Mouse (Mus musculus) cerebellum, adult 9-11 months (tissue): Measurements from ENCODE around the gene B4galt4.
"Not testable (repeated sequence)": the region's sequence is repeated elsewhere in the genome, so short reads cannot be mapped to it uniquely, and the experiment has no call there.

Source experiments
- DNase-seq: peaks from one replicate; pipeline ENCODE4 v3.0.0; 2022

B4galt4 gene

GRCm38 (mm10) chr16:38771145-38771544 lies 29.1 kb downstream of the B4galt4 start:
- DNase-seq = no peak

- no peak for DNase-seq
These were observed 30.9 kb downstream of the B4galt4 start for GRCm38 (mm10) chr16:38772906-38773496.

- DNase-seq = no peak
These were observed 33.1 kb downstream of the B4galt4 start for GRCm38 (mm10) chr16:38774964-38775746.

GRCm38 (mm10) chr16:38776342-38776741 lies 34.3 kb downstream of the B4galt4 start:
- no peak for DNase-seq

- DNase-seq = no peak
These were observed 39.0 kb downstream of the B4galt4 start for GRCm38 (mm10) chr16:38780960-38781572.

- no peak for DNase-seq
These were observed 39.9 kb downstream of the B4galt4 start for GRCm38 (mm10) chr16:38781946-38782345.

GRCm38 (mm10) chr16:38782524-38783067 lies 40.5 kb downstream of the B4galt4 start:
- DNase-seq = no peak

GRCm38 (mm10) chr16:38785301-38785700 lies 43.2 kb downstream of the B4galt4 start:
- DNase-seq = no peak

- no peak for DNase-seq
These were observed 47.0 kb downstream of the B4galt4 start for GRCm38 (mm10) chr16:38789016-38789415.

- DNase-seq = no peak
These were observed 47.9 kb downstream of the B4galt4 start for GRCm38 (mm10) chr16:38789966-38790365.

- DNase-seq = no peak
These were observed 51.1 kb downstream of the B4galt4 start for GRCm38 (mm10) chr16:38793120-38793519.

GRCm38 (mm10) chr16:38798957-38799450 lies 56.9 kb downstream of the B4galt4 start:
- DNase-seq = no peak

- DNase-seq = no peak
These were observed 58.0 kb downstream of the B4galt4 start, which contains the start of gene Upk1b for GRCm38 (mm10) chr16:38800091-38800490. TSS of gene Upk1b (minus strand) at chr16:38800328.

GRCm38 (mm10) chr16:38807796-38808195 lies 65.7 kb downstream of the B4galt4 start:
- DNase-seq = not testable (repeated sequence)

GRCm38 (mm10) chr16:38810196-38810595 lies 68.1 kb downstream of the B4galt4 start:
- DNase-seq = no peak

- peak; percentile 8 for DNase-seq
These were observed 70.5 kb downstream of the B4galt4 start for GRCm38 (mm10) chr16:38812521-38812920.
